Mouse (Mus musculus) MEL (cell line): ENCODE data around the gene Aqp8. TPM values are rescaled to one million over a fixed set of nuclear protein-coding genes. Genes with fewer than 3 reads are reported as not detected.

Source experiments
- DNase-seq: peaks from one replicate; pipeline ENCODE4 v3.0.0; 2011; ENCODE audit warnings: low read depth, low spot score
- H3K27ac ChIP-seq: 2 replicates; pipeline ENCODE4 v1.5.1; 2012; ENCODE audit warnings: low read depth, mild to moderate bottlenecking, control low read depth, low read length, moderate library complexity; ENCODE audit not compliant: control insufficient read depth
- H3K27me3 ChIP-seq, 2 experiments: fragments of 150-350 bp in 1 of 2; sonication (generic) in 1 of 2; 2 replicates each; pipeline ENCODE4 v1.6.1; 2012; ENCODE audit warnings: low read length in 2 of 2, mild to moderate bottlenecking in 2 of 2, improper control_type of control experiment in 1 of 2, moderate library complexity in 1 of 2; ENCODE audit not compliant: insufficient read depth in 2 of 2, control insufficient read depth in 1 of 2
- H3K36me3 ChIP-seq, 2 experiments: 2 replicates each; pipeline ENCODE4 v1.6.1; 2012 to 2014; ENCODE audit warnings: low read length in 2 of 2, improper control_type of control experiment in 1 of 2, inconsistent platforms in 1 of 2, mild to moderate bottlenecking in 1 of 2; ENCODE audit not compliant: insufficient read depth in 2 of 2, control insufficient read depth in 1 of 2
- H3K4me1 ChIP-seq, 2 experiments: fragments of 150-350 bp in 1 of 2; sonication (generic) in 1 of 2; 2 replicates each; pipeline ENCODE4 v1.6.1; 2012; ENCODE audit warnings: low read length in 2 of 2, improper control_type of control experiment in 1 of 2, mild to moderate bottlenecking in 1 of 2; ENCODE audit not compliant: insufficient read depth in 2 of 2, control insufficient read depth in 1 of 2
- H3K4me3 ChIP-seq, 2 experiments: fragments of 150-350 bp in 1 of 2; sonication (generic) in 1 of 2; 2 replicates each; pipeline ENCODE4 v1.5.1; 2012; ENCODE audit warnings: low read depth in 2 of 2, low read length in 2 of 2, mild to moderate bottlenecking in 2 of 2, moderate library complexity in 2 of 2, control low read depth in 1 of 2, improper control_type of control experiment in 1 of 2; ENCODE audit not compliant: control insufficient read depth in 1 of 2, insufficient read depth in 1 of 2
- H3K79me2 ChIP-seq: 2 replicates; pipeline ENCODE4 v1.6.1; 2012; ENCODE audit warnings: mild to moderate bottlenecking, low read length, moderate library complexity; ENCODE audit not compliant: control insufficient read depth, poor library complexity, insufficient read depth
- H3K9ac ChIP-seq: 2 replicates; pipeline ENCODE4 v1.6.1; 2012; ENCODE audit warnings: low read depth, mild to moderate bottlenecking, control low read depth, low read length, moderate library complexity; ENCODE audit not compliant: control insufficient read depth, poor library complexity, severe bottlenecking
- H3K9me3 ChIP-seq: fragments of 150-350 bp; sonication (generic); replicated peaks from 2 replicates; pipeline ENCODE4 v1.6.1; 2012; ENCODE audit warnings: mild to moderate bottlenecking, low read length, improper control_type of control experiment, moderate library complexity; ENCODE audit not compliant: insufficient read depth
- CHD2 ChIP-seq: IDR thresholded peaks from 2 replicates; pipeline ENCODE4 v1.6.1; 2011; ENCODE audit warnings: low read length, improper control_type of control experiment
- E2F4 ChIP-seq: IDR thresholded peaks from 2 replicates; pipeline ENCODE4 v1.6.1; 2011; ENCODE audit warnings: low read depth, low read length, improper control_type of control experiment, borderline replicate concordance
- ETS1 ChIP-seq: IDR thresholded peaks from 2 replicates; pipeline ENCODE4 v1.6.1; 2012; ENCODE audit warnings: low read depth, mild to moderate bottlenecking, inconsistent platforms, low read length, improper control_type of control experiment, moderate library complexity
- MAX ChIP-seq: IDR thresholded peaks from 2 replicates; pipeline ENCODE4 v1.6.1; 2011; ENCODE audit warnings: low read length, improper control_type of control experiment
- MAZ ChIP-seq: IDR thresholded peaks from 2 replicates; pipeline ENCODE4 v1.6.1; 2012; ENCODE audit warnings: low read depth, mild to moderate bottlenecking, inconsistent platforms, low read length, improper control_type of control experiment
- MEF2A ChIP-seq: IDR thresholded peaks from 2 replicates; pipeline ENCODE4 v1.6.1; 2014; ENCODE audit warnings: low read depth, mild to moderate bottlenecking, inconsistent platforms, low read length, improper control_type of control experiment; ENCODE audit not compliant: poor library complexity, insufficient replicate concordance, severe bottlenecking; ENCODE audit errors: extremely low read depth
- MYB ChIP-seq: IDR thresholded peaks from 2 replicates; pipeline ENCODE4 v1.6.1; 2011; ENCODE audit warnings: mild to moderate bottlenecking, low read depth, low read length, improper control_type of control experiment
- NRF1 ChIP-seq: IDR thresholded peaks from 2 replicates; pipeline ENCODE4 v1.6.1; 2014; ENCODE audit warnings: low read depth, mild to moderate bottlenecking, inconsistent platforms, low read length, improper control_type of control experiment, moderate library complexity; ENCODE audit not compliant: poor library complexity, insufficient read depth, severe bottlenecking
- POLR2AphosphoS2 ChIP-seq: IDR thresholded peaks from 2 replicates; pipeline ENCODE4 v1.6.1; 2011; ENCODE audit warnings: low read length, improper control_type of control experiment
- RAD21 ChIP-seq: IDR thresholded peaks from 2 replicates; pipeline ENCODE4 v1.6.1; 2011; ENCODE audit warnings: mild to moderate bottlenecking, low read depth, low read length, improper control_type of control experiment
- SIN3A ChIP-seq: IDR thresholded peaks from 2 replicates; pipeline ENCODE4 v1.6.1; 2012; ENCODE audit warnings: low read length, improper control_type of control experiment, inconsistent platforms
- ZC3H11A ChIP-seq: IDR thresholded peaks from 2 replicates; pipeline ENCODE4 v1.6.1; 2012; ENCODE audit warnings: low read depth, mild to moderate bottlenecking, inconsistent platforms, low read length, improper control_type of control experiment
- polyA plus RNA-seq, 2 experiments: library from polyadenylated mRNA; stranded (reverse) in 1 of 2; unstranded in 1 of 2; fragments of >175 nt in 1 of 2; fragments of >200 nt in 1 of 2; gene quantifications; 2 replicates each; pipeline versions ENCODE4 v1.2.1 to v1.2.4; 2012; ENCODE audit warnings: low replicate concordance in 2 of 2, low read depth in 1 of 2; ENCODE audit not compliant: insufficient read length in 2 of 2, insufficient read depth in 1 of 2, missing spikeins in 1 of 2
- total RNA-seq: library from RNA; depleted of rRNA; stranded (reverse); fragments of 300-350 nt; gene quantifications from 2 replicates; pipeline ENCODE4 v1.2.3, GENCODE M21; 2012

Gene Aqp8
- total and polyA plus RNA-seq, 3 experiments: 0.46 to 2.1 TPM; not detected in 1

DNA sequence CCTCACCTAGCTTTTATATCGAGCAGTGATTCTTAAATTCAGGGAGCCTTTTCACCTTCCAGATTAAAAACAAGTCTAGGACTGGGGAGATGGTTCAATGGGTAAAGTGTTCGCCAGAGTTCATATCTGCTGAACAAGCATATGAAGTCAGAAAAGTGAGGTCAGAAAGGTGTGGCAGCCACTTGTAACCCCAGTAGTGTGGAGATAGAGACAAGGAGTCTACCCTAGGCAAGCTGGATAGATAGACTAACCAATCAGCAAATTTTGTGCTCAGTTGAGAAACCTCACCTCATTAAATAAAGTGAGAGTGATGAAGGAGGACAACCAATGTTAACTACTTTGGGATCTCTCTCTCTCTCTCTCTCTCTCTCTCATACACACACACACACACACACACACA, 11.6 kb upstream of the Aqp8 start:
- Histone ChIP-seq H3K36me3 (no peaks in the 10 kb centered on the region), H3K9me3 (no peaks in the 10 kb centered on the region), H3K79me2 (no peaks in the 10 kb centered on the region), H3K27ac (no peak overlapping the region), H3K9ac (no peak overlapping the region), H3K4me3 (no peak overlapping the region), H3K27me3 (no peaks in the 10 kb centered on the region), H3K4me1 (no peaks in the 10 kb centered on the region)
- no peak for TF ChIP-seq MEF2A
- no peak for TF ChIP-seq MYB
- TF ChIP-seq RAD21: no peak
- no peak for TF ChIP-seq MAX
- TF ChIP-seq ZC3H11A: no peak
- TF ChIP-seq NRF1: no peak
- no peak for TF ChIP-seq E2F4
- TF ChIP-seq CHD2: no peak
- TF ChIP-seq SIN3A: no peak
- no peak for TF ChIP-seq ETS1
- no peak for DNase-seq

DNA sequence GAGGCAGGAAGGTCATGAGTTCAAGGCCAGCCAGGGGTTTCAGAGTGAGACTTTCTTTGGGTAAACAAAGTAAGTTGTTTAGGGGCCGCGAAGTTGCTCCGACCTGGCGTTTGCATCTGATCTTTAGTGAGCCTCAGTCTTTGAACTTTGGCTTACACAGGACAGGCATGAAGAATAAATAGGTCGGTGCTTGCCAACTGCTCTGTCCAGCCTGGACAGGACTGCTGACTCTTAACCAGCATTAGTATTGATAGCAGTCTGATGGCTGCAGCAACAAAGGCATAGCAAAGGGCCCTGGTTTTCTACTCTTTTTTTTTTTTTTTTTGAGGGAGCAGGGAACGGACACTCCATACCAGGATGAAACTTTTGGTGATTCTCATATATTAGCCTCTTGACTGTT, 9.5 kb upstream of the Aqp8 start:
- no peaks in the 10 kb centered on the region for H3K79me2 ChIP-seq
- H3K9me3 ChIP-seq: no peaks in the 10 kb centered on the region
- H3K9ac ChIP-seq: no peak overlapping the region
- peaks cover 0 to 5% of the 10 kb centered on the region in 2 experiments; a peak in 2 of 4 replicates for H3K4me1 ChIP-seq
- no peak for TF ChIP-seq MAZ
- H3K36me3 ChIP-seq: no peaks in the 10 kb centered on the region; a peak in 1 of 4 replicates
- no peak overlapping the region for H3K4me3 ChIP-seq
- no peak for DNase-seq
- no peak overlapping the region for H3K27ac ChIP-seq
- H3K27me3 ChIP-seq: no peaks in the 10 kb centered on the region

DNA sequence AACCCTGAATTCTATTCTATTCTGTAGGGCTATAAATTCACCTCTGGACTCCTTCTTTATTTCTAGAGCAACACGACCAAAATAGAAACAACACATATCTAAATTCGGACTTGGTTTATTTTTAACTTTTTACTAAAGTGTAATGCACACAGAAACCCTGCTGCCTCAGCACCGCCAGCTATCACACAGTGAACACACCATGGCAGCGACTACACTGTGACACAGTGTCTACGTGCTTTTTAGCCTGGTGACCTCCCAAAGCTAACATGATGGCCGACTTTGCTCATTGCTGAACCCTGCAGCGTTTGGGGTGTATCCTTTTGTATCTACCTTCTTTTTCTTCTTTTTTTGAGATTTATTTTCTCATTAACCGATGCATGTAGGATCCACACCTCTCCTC, 9.0 kb upstream of the Aqp8 start:
- no peak for TF ChIP-seq POLR2AphosphoS2
- no peaks in the 10 kb centered on the region for H3K9me3 ChIP-seq
- H3K27ac ChIP-seq: no peak overlapping the region
- H3K79me2 ChIP-seq: no peaks in the 10 kb centered on the region
- no peak overlapping the region for H3K4me3 ChIP-seq
- no peak for DNase-seq
- H3K27me3 ChIP-seq: no peaks in the 10 kb centered on the region
- H3K36me3 ChIP-seq: peaks cover 0 to 5% of the 10 kb centered on the region in 2 experiments; a peak in 2 of 4 replicates
- peaks cover under 1 to 10% of the 10 kb centered on the region in 2 experiments for H3K4me1 ChIP-seq
- H3K9ac ChIP-seq: no peak overlapping the region
